Comparison of ENCODE assay signal across 8 mouse cellular contexts in the genomic region with DNA sequence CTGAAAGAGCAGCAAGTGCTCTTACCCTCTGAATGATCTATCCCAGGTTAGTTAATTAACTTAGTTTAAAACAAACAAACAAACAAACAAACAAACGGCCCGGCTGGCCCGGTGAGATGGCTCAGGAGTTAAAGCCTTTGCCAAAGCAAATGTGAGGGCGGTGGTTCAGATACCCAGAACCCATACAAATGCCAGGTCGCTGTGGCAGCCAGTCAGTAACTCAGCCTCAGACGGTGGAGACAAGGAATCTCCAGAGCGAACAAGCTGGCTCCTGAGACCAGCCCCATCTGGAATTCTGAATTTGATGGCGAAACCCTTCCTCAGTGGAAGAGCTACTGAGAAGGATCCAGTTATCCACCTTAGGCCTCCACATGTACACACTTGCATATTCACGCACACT.
"Had no signal": no experiment of that assay in that cellular context is flagged by ENCODE, and none has a peak within 500 bp of the region (broad histone marks: within the 10 kb centered on the region; RNA-seq: fewer than 3 reads in every experiment).

No protein-coding gene starts in this region.

- DNase-seq: kidney, postnatal 14 days; kidney, postnatal 4 days; liver, embryonic 13.5 days; lung, adult 2 months; lung, postnatal 14 days; thymus, adult 18-20 months; thymus, postnatal 14 days; thymus, postnatal 4 days had no signal
